Mouse (Mus musculus): ENCODE data around the gene Gria1. TPM values are rescaled to one million over a fixed set of nuclear protein-coding genes. Genes with fewer than 3 reads are reported as not detected.

Gria1 gene
- not detected for polyA plus RNA-seq (2014; fragmentation: Illumina TruSeq; extraction: RNeasy Lipid Tissue Mini Kit (QIAGEN cat#74804); ENCODE audit: low read depth, low replicate concordance)

DNA sequence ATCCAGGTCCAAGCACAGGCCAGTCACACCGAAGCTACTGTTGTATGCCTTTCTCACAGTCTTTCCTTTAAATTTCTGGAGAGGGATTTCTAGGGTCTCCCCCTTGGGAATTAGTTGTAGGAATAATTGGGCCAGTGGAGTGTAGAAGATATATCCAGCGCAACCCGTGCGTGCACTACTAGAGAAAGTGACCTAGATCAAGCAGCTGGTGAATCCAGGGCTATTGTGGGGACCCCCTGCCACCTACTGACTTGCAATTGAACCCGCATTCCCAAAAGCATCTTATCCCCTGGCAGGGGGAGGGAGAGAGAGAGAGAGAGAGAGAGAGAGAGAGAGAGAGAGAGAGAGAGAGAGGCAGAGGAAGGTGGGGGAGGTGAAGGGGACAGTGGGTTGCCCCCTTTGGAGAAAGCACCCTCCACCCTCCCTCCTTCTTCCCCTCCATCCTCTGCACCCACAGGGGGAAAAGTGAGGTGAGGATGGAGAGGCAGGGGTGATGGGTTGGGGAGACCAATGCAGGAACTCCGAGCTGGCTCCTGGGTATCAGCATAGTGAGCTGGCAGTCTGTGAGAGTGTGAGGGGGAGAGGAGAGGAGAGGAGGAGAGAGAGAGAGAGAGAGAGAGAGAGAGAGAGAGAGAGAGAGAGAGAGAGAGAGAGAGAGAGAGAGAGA, at the start of gene Gria1:
TSS of gene Gria1 (plus strand) at position 364 of the 667 bp plus-strand sequence.

All from liver, adult 10 weeks (tissue).